Mouse (Mus musculus): Measurements from ENCODE around the gene Zfp937.
"Not testable (repeated sequence)": the region's sequence is repeated elsewhere in the genome, so short reads cannot be mapped to it uniquely, and the experiment has no call there.

Zfp937 gene

GRCm38 (mm10) chr2:150217600-150218362 lies at the start of gene Zfp937:
Gene Zfp937 (plus strand): TSS chr2:150218073.
- peak; percentile 84 for DNase-seq

GRCm38 (mm10) chr2:150173833-150174232 lies 44.0 kb upstream of the Zfp937 start:
- no peak for DNase-seq

- not testable (repeated sequence) for DNase-seq
Measured at GRCm38 (mm10) chr2:150179579-150179978, 38.3 kb upstream of the Zfp937 start, which contains the start of gene Gm10770. Gene Gm10770 (minus strand): TSS chr2:150179679.

- not testable (repeated sequence) for DNase-seq
Measured at GRCm38 (mm10) chr2:150181046-150181445, 36.8 kb upstream of the Zfp937 start.

GRCm38 (mm10) chr2:150181570-150181999 lies 36.3 kb upstream of the Zfp937 start, which contains the start of gene Gm14139:
Gene Gm14139 (plus strand): TSS chr2:150181755.
- DNase-seq, result not testable (repeated sequence)

- not testable (repeated sequence) for DNase-seq
Measured at GRCm38 (mm10) chr2:150218363-150218725, 471 bp downstream of the Zfp937 start.

- not testable (repeated sequence) for DNase-seq
Measured at GRCm38 (mm10) chr2:150223263-150223662, 5.4 kb downstream of the Zfp937 start.

- DNase-seq, result no peak
Measured at GRCm38 (mm10) chr2:150243211-150243610, 25.3 kb downstream of the Zfp937 start.

- not testable (repeated sequence) for DNase-seq
Measured at GRCm38 (mm10) chr2:150255491-150255890, 37.6 kb downstream of the Zfp937 start, which contains the start of gene Gm21994. Gene Gm21994 (minus strand): TSS chr2:150255591.

- not testable (repeated sequence) for DNase-seq
Measured at GRCm38 (mm10) chr2:150256861-150257260, 39.0 kb downstream of the Zfp937 start.

GRCm38 (mm10) chr2:150257291-150257690 lies 39.4 kb downstream of the Zfp937 start, which contains the start of gene Gm14124:
Gene Gm14124 (plus strand): TSS chr2:150257517.
- not testable (repeated sequence) for DNase-seq
